Mouse (Mus musculus) lung, embryonic 14.5 days (tissue): Measurements from ENCODE around the gene Slc22a1. TPM values are rescaled to one million over a fixed set of nuclear protein-coding genes. Genes with fewer than 3 reads are reported as not detected.

Source experiments
- ATAC-seq: fragments of 200-750 bp; cut with Nextera tagmentation; 2 replicates; pipeline ENCODE4 v1.8.0; 2017; ENCODE audit warnings: mild to moderate bottlenecking, moderate TSS enrichment, moderate library complexity; ENCODE audit not compliant: insufficient read depth
- DNase-seq: peaks from one replicate; pipeline ENCODE4 v3.0.0-alpha.2; 2015
- H3K27ac ChIP-seq: fragments of 300-500 bp; sonication (generic); 2 replicates; pipeline ENCODE4 v1.5.1; 2014; ENCODE audit warnings: low read depth, mild to moderate bottlenecking, moderate library complexity
- H3K27me3 ChIP-seq: fragments of 300-500 bp; sonication (generic); 2 replicates; pipeline ENCODE4 v1.6.1; 2014; ENCODE audit warnings: low read length, control low read depth; ENCODE audit not compliant: insufficient read depth
- H3K36me3 ChIP-seq: fragments of 300-500 bp; sonication (generic); 2 replicates; pipeline ENCODE4 v1.6.1; 2014; ENCODE audit warnings: control low read depth; ENCODE audit not compliant: insufficient read depth
- H3K4me1 ChIP-seq: fragments of 300-500 bp; sonication (generic); 2 replicates; pipeline ENCODE4 v1.6.1; 2014; ENCODE audit warnings: antibody characterized with exemption, control low read depth; ENCODE audit not compliant: insufficient read depth
- H3K4me2 ChIP-seq: fragments of 300-500 bp; sonication (generic); 2 replicates; pipeline ENCODE4 v1.6.1; 2014; ENCODE audit warnings: mild to moderate bottlenecking
- H3K4me3 ChIP-seq: fragments of 300-500 bp; sonication (generic); 2 replicates; pipeline ENCODE4 v1.5.1; 2014; ENCODE audit warnings: low read depth, low read length
- H3K9ac ChIP-seq: fragments of 300-500 bp; sonication (generic); 2 replicates; pipeline ENCODE4 v1.6.1; 2014
- H3K9me3 ChIP-seq: fragments of 300-500 bp; sonication (generic); 2 replicates; pipeline ENCODE4 v1.6.1; 2016; ENCODE audit warnings: low read depth, low read length, control low read depth
- CTCF ChIP-seq: IDR thresholded peaks from 2 replicates; pipeline ENCODE4 v1.5.1; 2016; ENCODE audit warnings: antibody characterized with exemption, low read depth
- WGBS: fragments of 180-500 bp; shearing (Covaris S2); extraction: QIAGEN DNeasy Blood & Tissue Kit; methylation state at CpG from one replicate; pipeline ENCODE4 v1.1.7; 2014; 5-methylcytosine and 5-hydroxymethylcytosine counted together
- polyA plus RNA-seq: library from polyadenylated mRNA; unstranded; fragments of >200 nt; fragmentation: Nextera tagmentation; extraction: Ambion mirVana; gene quantifications from 2 replicates; pipeline ENCODE4 v1.2.1, GENCODE M21; 2014

Gene Slc22a1
- polyA plus RNA-seq, 1 experiment from 2014 or later: 1.2 TPM

- TF ChIP-seq CTCF: no peak
- no peak for DNase-seq
- H3K27me3 ChIP-seq: no peaks in the 10 kb centered on the region
- H3K9me3 ChIP-seq: no peaks in the 10 kb centered on the region
- WGBS: 75% methylated on average over 7 of the region's 7 CpGs
- no peak overlapping the region for H3K4me3 ChIP-seq
- ATAC-seq: no peak
- peaks cover 12% of the 10 kb centered on the region for H3K4me1 ChIP-seq
- H3K27ac ChIP-seq: no peak overlapping the region
- no peak overlapping the region for H3K9ac ChIP-seq
- no peaks in the 10 kb centered on the region for H3K36me3 ChIP-seq
- no peak overlapping the region for H3K4me2 ChIP-seq
These were observed 3.3 kb downstream of the Slc22a1 start for GRCm38 (mm10) chr17:12672285-12672790.

- TF ChIP-seq CTCF: no peak
- no peak for DNase-seq
- H3K36me3 ChIP-seq: no peaks in the 10 kb centered on the region
- no peak overlapping the region for H3K4me2 ChIP-seq
- no peak for ATAC-seq
- no peak overlapping the region for H3K9ac ChIP-seq
- peaks cover 12% of the 10 kb centered on the region for H3K4me1 ChIP-seq
- WGBS: 68% methylated on average over 5 of the region's 5 CpGs
- H3K9me3 ChIP-seq: no peaks in the 10 kb centered on the region
- no peak overlapping the region for H3K4me3 ChIP-seq
- H3K27ac ChIP-seq: no peak overlapping the region
- H3K27me3 ChIP-seq: no peaks in the 10 kb centered on the region
These were observed 4.5 kb downstream of the Slc22a1 start for GRCm38 (mm10) chr17:12671029-12671605.

GRCm38 (mm10) chr17:12669363-12669679 is 6.3 kb downstream of the Slc22a1 start:
- DNase-seq: no peak
- peak overlapping the region; percentile 75 for H3K27ac ChIP-seq

GRCm38 (mm10) chr17:12668478-12669362 is 6.9 kb downstream of the Slc22a1 start:
- no peak overlapping the region for H3K4me2 ChIP-seq
- TF ChIP-seq CTCF: no peak
- DNase-seq (peak; percentile 49), ATAC-seq (peak; percentile 66)
- H3K9me3 ChIP-seq: no peaks in the 10 kb centered on the region
- H3K9ac ChIP-seq: no peak overlapping the region
- H3K27ac ChIP-seq: peak overlapping the region; percentile 75; the same call in 1 of the 2 replicates
- H3K4me1 ChIP-seq: peaks cover 12% of the 10 kb centered on the region
- no peaks in the 10 kb centered on the region for H3K36me3 ChIP-seq
- H3K27me3 ChIP-seq: no peaks in the 10 kb centered on the region
- H3K4me3 ChIP-seq: no peak overlapping the region
- 12% methylated on average over 7 of the region's 7 CpGs for WGBS

More at GRCm38 (mm10) chr17:12669363-12669679, 6.3 kb downstream of the Slc22a1 start:
- H3K9ac ChIP-seq: no peak overlapping the region
- no peak for TF ChIP-seq CTCF
- no peaks in the 10 kb centered on the region for H3K36me3 ChIP-seq
- H3K27me3 ChIP-seq: no peaks in the 10 kb centered on the region
- peak; percentile 57 for ATAC-seq
- H3K4me1 ChIP-seq: peaks cover 12% of the 10 kb centered on the region
- no peak overlapping the region for H3K4me3 ChIP-seq
- no peak overlapping the region for H3K4me2 ChIP-seq
- no peaks in the 10 kb centered on the region for H3K9me3 ChIP-seq

- WGBS: 70% methylated on average over 8 of the region's 8 CpGs
These were observed 11.5 kb downstream of the Slc22a1 start for GRCm38 (mm10) chr17:12664156-12664555.

GRCm38 (mm10) chr17:12660572-12661260 is 14.9 kb downstream of the Slc22a1 start:
- Histone ChIP-seq H3K4me1 (no peaks in the 10 kb centered on the region), H3K9me3 (no peaks in the 10 kb centered on the region), H3K27me3 (no peaks in the 10 kb centered on the region), H3K4me3 (no peak overlapping the region), H3K9ac (no peak overlapping the region), H3K36me3 (no peaks in the 10 kb centered on the region), H3K27ac (no peak overlapping the region), H3K4me2 (no peak overlapping the region)
- TF ChIP-seq CTCF: peak; percentile 83
- 70% methylated on average over 13 of the region's 13 CpGs for WGBS
- DNase-seq (peak; percentile 89), ATAC-seq (peak; percentile 52; the same call in 1 of the 2 replicates)

More at GRCm38 (mm10) chr17:12664156-12664555, 11.5 kb downstream of the Slc22a1 start:
- DNase-seq: no peak
- ATAC-seq: no peak
- Histone ChIP-seq H3K27ac (no peak overlapping the region), H3K36me3 (no peaks in the 10 kb centered on the region), H3K9ac (no peak overlapping the region), H3K4me2 (no peak overlapping the region), H3K9me3 (no peaks in the 10 kb centered on the region), H3K4me3 (no peak overlapping the region), H3K4me1 (peaks cover 7% of the 10 kb centered on the region), H3K27me3 (no peaks in the 10 kb centered on the region)
- TF ChIP-seq CTCF: no peak

GRCm38 (mm10) chr17:12659233-12659632 is 16.4 kb downstream of the Slc22a1 start:
- DNase-seq: no peak
- WGBS: 90% methylated on average over 10 of the region's 10 CpGs
- Histone ChIP-seq H3K27me3 (no peaks in the 10 kb centered on the region), H3K9ac (no peak overlapping the region), H3K4me2 (no peak overlapping the region), H3K36me3 (no peaks in the 10 kb centered on the region), H3K4me3 (no peak overlapping the region), H3K27ac (no peak overlapping the region), H3K9me3 (no peaks in the 10 kb centered on the region), H3K4me1 (no peaks in the 10 kb centered on the region)
- ATAC-seq: no peak
- no peak for TF ChIP-seq CTCF
